Mouse (Mus musculus) large intestine, adult 2 months (tissue): ENCODE data around the gene Cnst. TPM values are rescaled to one million over a fixed set of nuclear protein-coding genes. Genes with fewer than 3 reads are reported as not detected.
"Not testable (repeated sequence)": the region's sequence is repeated elsewhere in the genome, so short reads cannot be mapped to it uniquely, and the experiment has no call there.

Experiments
- DNase-seq: peaks from one replicate; pipeline ENCODE4 v3.0.0-alpha.2; 2012; ENCODE audit warnings: low read depth, low spot score
- WGBS: fragments of 180-500 bp; shearing (Covaris S2); methylation state at CpG from one replicate; pipeline ENCODE4 v1.1.7; 2018; 5-methylcytosine and 5-hydroxymethylcytosine counted together
- polyA plus RNA-seq: library from polyadenylated mRNA; depleted of rRNA; stranded (reverse); fragments of >200 nt; gene quantifications from 2 replicates; pipeline ENCODE4 v1.2.3, GENCODE M21; 2012

Cnst gene
- polyA plus RNA-seq, 1 experiment = 12.9 TPM

DNA sequence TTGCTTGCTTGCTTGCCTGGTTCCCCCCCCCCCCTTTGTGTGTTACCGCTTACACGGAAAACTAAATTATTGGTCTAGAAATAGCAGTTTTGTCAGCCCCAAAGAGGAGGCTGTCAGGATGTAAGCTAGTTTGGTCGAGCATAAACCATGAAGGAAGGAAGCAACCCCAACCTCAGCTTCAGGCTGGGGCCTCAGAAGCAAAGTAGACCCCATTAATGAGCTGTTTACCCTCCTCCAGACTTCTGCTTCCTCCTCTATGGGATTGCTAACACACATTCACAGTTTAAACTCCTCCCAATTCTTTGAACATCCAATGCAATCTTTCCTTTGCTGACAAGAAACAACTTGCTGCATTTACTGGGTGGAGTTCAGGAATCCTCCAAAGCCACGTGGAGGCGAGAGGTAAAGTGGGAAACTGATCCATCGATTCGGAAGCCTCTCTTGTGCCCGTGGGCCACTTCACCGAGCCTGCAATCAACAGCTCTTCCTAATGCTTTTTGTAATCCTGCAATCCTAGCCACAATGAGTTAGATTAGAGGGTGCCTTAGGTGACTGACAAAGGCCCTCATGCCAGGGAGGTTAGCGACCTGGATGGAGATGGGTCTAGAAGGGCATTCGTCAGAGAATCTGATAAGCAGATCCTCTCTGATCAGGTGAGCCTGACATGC, 86.7 kb downstream of the Cnst start:
- DNase-seq = no peak
- 78% methylated on average over 11 of the region's 11 CpGs for WGBS

DNA sequence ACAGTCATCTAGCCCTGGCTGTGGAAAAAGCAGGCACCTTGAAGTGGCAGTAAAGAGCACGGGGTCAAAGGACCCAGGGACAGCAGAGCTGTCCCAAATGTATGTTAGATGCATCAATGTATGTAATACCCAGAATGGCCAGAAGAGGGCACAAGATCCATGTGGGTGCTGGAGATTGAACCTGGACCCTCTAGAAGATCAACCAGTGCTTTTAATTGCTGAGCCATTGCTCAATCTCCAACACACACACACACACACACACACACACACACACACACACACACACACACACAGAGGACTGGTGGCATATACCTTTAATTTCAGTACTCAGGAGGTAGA, 87.2 kb downstream of the Cnst start:
- WGBS = 14% methylated on average over 1 of the region's 1 CpGs
- no peak for DNase-seq

DNA sequence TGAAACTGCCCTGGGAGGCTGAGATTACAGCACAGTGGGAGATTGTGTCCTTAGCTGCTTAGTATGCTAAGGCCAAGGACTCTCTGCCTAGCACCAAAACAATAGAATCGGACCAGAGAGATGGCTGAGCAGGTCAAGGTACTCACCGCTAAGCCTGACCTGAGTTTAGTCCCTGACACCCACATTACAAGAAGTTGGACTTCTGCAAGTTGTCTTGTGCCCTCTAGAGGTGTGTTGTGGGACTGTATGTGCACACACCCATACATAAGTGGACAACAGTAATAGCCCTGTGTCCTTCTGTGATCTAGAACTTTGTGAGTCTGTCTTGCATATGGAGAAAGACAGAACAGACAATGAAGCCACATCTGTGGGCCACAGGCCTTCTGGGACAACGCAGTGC, 88.0 kb downstream of the Cnst start:
- 86% methylated on average over 3 of the region's 3 CpGs for WGBS
- no peak for DNase-seq

DNA sequence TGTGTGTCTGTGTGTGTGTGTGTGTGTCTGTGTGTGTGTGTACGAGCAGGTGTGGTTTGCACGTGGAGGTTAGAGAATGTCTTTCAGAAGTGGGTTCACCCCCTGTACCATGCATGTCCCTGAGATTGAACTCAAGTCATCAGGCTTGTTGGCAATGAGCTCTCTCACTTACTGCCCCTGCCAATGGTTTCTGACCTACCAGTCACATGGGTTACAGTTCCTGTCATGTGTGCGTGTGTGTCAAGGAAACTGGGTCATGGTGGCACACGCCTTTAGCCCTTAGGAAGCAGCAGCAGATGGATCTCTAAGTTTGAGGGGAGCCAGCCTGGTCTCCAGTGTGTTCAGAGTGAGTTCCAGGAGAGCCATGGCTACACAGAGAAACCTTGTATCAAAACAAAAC, 96.6 kb downstream of the Cnst start:
- DNase-seq = no peak
- WGBS = 73% methylated on average over 4 of the region's 4 CpGs

DNA sequence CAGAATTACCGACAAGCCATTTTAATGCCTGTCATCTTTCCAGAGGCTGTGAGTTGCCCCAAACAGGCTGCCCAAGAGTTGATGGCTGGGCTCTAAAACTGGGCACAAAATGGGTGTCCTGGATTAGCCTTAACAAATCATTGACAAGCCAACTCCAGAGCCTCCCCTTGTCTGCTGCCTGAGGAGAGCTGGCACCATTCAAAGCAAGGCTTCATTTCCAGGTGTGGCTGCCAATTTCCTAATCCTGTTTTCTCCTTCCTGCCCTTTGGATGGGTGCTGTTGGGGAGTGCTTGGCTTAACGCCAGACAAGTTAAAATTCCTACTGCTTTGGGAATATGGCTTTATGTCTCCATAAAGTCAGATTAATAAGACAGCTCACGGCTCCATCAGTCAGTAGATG, 98.0 kb downstream of the Cnst start:
- WGBS = 24% methylated on average over 3 of the region's 3 CpGs
- no peak for DNase-seq

DNA sequence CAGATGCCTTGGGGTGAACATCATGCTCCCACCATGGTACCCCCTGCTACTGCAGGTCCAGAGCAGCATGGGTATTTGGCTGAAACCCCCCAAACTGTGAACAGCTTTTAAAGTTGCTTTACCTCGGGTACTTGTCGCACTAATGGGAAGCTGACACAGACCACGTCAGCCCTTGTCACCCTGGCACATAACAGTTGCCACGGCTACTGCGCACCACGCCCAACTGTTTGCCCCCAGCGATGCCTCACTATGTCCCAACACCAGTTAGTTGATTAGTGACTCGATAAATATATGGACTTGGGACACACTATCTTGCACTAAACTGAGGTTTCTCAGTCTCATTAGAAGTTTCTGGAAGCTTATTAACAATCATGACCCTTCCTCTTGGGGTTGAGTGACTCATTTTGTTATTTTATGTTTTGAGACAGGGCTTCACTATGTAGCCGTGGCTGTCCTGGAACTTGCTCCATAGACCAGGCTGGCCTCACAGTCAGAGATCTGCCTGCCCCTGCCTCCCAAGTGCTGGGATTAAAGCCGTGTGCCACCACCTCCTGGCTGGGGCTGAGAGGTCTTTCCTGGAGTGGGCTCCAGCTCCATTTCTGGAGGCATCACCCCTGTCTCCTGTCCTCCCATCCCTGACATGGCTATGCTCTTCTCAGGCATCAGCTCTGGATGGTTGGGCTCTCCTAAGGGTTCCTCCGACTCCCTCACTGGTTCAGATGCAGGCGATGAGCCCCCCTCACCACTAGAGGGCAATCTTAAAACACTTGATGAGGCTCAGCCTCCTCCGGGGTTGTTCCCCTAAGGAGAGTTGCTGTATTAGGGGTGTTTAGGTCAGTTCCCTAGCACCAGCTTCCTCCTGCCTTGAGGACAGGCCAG, 99.2 kb downstream of the Cnst start:
- DNase-seq = peak; percentile 40
- 49% methylated on average over 13 of the region's 13 CpGs for WGBS

DNA sequence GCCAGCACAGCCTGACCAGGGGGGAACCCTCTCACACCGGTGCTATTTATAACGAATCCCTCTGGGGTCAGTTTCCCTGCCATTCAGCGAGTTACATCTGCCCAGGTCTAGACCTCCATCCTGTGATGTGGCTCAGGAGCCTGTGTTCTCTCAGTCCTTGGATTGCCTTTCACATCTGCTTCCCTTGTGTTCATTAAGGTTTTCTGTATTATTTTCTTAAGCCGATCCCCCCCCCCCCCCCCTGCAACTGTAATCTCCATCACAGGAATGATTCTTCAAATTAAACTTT, 99.8 kb downstream of the Cnst start:
- WGBS = 28% methylated on average over 4 of the region's 4 CpGs
- DNase-seq = no peak

DNA sequence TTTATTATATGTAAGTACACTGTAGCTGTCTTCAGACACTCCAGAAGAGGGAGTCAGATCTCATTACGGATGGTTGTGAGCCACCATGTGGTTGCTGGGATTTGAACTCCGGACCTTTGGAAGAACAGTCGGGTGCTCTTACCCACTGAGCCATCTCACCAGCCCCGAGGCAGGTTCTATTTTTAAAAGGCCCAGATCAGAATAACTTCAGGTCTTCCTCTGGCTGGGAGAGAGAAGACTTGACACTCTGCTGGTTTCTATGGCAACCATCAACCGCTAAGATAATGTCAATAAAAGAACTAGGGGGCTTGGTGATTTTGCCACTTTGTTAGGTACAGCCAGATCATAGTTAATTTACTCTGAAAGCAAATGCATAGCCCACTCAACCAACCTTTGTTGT, 102.5 kb downstream of the Cnst start:
- not testable (repeated sequence) for DNase-seq
- 69% methylated on average over 5 of the region's 5 CpGs for WGBS

DNA sequence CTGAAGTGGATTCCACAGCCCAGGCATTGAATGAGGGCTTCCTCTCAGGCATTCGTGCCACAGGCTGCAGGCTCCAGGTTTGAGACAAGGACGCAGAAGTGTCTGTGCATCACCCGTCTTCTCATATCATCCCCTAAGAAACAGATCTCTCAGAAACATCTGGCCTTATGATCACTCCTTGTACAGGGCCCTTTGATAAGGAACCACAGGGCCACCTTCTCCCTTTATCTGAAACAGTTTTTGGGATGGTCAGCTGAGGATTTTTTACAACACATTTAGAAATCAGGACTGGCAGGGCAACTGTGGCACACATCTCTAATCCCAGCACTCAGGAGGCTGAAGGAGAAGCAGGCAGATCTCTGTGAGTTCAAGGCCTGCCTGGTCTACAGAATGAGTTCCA, 103.2 kb downstream of the Cnst start:
- DNase-seq = no peak
- WGBS = 77% methylated on average over 3 of the region's 3 CpGs

DNA sequence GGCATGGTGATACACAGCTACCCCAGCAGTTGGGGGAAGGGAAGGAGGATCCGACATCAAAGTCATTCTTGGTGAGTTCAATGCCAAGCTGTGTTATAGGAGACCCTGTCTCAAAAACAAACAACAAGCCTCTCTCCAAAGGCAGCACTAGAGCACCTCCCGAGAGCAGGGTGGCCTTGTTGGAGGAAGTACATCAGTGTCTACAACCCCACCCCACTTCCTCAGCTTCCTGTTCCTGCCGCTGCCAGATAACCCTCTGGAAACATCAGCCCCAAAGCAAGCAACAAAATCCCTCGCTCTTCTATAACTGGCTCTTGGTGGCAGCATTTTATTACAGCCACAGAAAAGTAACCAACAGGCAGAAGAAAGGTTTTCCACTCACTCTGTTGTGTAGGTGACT, 104.1 kb downstream of the Cnst start:
- 60% methylated on average over 4 of the region's 4 CpGs for WGBS
- DNase-seq = no peak

DNA sequence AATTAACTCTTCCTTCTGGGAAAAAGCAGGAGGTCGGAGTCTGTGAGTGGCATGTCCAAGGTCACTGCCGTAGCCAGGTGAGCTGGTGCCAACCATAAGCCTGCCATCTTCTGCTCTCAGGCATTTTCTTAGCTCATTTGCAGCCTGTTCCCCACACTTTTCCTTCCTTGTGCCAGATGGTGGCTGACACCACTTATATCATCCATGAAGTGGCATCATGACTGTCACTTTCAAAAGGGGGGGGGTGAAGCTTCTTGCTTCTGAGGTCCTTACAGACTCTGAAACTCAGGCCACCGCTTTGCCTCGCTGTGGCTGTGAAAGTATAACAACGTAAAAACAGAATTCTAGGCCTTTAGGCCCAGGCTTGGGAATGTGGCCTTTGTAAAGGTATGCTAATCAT, 105.1 kb downstream of the Cnst start:
- 84% methylated on average over 5 of the region's 5 CpGs for WGBS
- DNase-seq = no peak

DNA sequence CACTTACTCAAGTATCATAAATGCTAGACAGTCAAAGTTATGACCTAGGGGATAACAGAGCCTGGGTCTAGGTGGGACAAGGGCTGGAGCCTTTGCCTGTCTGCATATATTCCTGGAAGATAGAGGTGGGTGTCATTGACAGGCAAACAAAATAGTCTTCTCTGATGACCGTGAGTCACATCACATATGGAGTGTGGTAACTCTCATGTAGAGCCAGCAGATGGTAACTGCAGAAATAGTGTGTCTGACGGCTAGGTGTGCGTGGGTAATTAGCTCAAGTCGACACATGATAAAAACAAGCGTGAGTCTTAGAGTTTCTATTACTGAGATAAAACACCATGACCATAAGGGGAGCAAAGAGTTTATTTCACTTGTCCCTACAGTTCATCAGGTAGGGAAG, 116.9 kb downstream of the Cnst start:
- no peak for DNase-seq
- 92% methylated on average over 5 of the region's 5 CpGs for WGBS

DNA sequence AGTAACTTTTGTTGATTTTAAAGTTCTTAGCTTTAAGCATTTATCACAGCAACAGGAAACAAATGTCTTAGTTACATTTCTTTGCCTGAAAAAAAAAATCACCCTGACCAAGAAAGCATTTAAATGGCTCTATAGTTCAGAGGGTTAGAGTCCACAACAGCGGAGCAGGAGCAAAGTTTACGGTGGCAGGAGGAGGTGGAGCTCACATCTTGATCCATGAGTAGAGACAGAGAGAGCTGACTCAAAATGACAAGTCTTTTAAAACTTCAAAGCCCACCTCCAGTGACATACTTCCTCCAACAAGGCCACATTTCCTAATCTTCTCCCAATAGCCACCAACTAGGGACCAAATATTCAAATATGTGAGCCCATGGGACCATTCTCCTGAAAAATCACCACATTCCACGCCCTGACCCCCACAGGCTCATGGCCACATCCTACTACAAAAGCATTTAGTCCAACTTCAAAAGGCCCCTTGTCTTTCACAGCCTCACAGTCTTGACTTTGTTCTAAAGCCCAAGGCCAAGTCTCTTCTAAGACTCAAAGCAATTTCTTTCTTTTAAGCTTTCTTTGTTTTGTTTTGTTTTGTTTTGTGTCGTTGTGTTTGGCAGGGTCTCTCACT, 118.2 kb downstream of the Cnst start:
- DNase-seq = no peak
- 53% methylated on average over 4 of the region's 4 CpGs for WGBS

DNA sequence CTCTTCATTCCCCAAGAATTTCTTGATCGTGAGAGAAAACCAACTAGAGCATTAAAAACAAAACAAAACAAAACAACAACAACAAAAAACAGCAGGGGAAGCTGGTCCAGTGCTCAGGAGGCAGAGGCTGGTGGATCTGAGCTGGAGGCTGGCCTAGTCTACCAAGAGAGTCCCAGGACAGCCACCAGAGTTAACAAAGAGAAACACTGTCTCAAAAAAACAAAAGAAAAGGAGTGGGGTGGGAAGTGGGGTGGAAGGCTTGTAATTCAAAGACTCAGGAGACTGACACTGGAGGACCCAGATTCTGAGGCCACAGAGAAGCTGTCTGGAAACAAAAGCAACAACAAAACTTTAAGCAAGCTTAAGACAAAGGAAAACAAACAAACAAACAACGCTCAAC, 120.8 kb downstream of the Cnst start:
- DNase-seq = no peak
- 85% methylated on average over 2 of the region's 2 CpGs for WGBS

DNA sequence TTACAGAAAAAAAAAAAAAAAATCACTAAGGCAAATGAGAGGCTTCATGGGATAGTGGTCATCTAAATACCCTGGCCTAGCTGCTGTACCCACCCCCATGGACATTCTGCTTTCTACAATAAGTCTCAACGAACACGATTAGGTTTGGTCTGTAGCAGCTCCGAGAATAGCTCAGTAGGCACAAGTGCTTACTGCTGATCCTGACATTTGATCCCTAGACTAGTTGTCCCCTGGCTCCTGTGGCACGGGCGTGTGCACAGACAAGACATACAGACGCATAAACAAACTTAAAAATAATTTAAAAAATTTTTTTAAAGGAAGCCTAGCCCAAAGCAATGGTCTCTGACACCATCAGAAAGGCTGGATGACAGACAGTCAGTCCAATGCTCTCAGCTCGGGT, 121.3 kb downstream of the Cnst start:
- 37% methylated on average over 7 of the region's 7 CpGs for WGBS
- DNase-seq = no peak

DNA sequence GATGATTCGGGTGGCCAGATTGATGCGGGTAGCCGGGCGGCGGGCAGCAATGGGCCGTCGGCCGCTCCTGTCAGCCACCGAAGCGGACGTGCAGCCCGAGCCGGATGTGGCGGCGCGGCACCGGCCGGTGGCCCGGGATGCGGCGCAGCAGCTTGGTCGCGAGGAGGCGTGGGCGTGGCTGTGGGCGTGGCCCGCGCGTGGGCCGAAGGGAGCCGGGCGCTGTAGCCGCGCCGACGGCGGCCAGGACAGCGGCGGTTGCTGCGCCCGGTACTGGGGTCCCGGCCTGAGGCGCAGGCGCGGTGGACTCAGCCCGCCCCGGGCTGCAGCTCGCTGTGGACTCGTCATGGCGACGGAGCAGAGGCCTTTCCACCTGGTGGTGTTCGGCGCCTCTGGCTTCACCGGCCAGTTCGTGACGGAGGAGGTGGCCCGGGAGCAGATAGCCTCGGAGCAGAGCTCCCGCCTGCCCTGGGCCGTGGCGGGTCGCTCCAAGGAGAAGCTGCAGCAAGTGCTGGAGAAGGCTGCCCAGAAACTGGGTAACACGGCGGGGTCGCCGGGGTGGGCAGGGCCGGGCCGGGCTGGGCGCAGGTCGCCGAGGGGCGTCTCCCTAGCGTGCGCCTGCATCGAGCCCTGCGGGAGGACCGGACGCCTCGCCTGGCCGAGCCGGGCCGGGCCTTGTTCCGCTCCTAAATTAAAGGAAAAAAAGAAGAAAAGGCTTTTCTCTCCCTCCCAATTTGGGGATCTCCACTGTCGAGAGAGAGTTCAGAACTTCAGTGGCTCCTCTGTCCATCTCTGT, 122.0 kb downstream of the Cnst start, which contains the start of gene Sccpdh:
Gene Sccpdh, plus strand, starts transcription at position 198 of the 793 bp plus-strand sequence.
- WGBS = under 1% methylated on average over 84 of the region's 84 CpGs
- DNase-seq = no peak

DNA sequence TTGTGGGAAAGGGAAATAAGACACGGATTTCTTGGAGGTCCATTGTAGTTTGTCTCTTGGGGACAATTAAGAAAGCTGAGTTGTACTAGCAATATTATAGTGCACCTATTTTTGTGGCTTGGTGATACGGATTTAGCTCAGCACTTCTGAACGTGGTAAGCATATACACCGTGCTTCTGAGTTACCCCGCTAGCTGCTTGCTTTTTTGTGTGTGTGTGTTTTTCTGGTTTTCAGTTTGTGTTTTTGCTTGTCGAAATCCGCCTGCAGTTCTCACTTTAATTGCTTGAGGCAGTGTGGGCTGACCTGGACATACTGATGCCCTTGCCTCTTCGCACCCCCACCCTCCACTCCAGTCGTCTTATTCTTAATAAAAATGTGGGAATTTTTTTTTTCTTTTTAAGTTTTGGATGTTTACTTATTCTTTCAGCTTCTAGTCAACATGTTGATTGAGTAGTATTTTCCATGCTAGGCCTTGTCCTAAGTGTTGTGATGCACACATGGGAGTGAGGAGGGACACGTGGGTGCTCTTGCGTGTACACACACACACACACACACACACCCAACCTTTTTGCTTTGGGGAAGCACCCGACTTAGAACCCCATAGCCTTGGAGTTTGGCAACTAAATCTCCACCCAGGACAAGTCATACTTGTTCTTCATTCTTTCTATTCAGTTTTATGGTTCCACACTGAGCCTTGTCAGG, 122.8 kb downstream of the Cnst start:
- 18% methylated on average over 12 of the region's 12 CpGs for WGBS
- DNase-seq = no peak

DNA sequence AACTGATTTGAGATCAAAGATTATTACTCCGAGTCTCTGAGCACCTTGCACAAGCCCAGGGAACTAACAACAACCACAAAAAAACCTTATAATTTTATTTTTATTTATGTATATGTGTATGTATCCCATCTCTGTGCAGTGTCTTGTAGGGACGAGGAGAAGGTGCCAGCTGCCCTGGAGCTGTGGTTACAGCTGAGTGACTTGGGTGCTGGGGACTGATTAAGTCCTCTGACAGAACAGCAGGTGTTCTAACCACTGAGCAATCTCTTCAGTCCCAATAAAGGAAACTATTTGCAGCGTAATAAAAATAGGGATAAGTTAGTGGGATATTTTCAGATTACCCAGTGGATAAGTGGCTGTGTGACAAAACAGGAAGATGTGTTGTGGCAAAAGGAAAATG, 128.2 kb downstream of the Cnst start:
- no peak for DNase-seq
- 90% methylated on average over 3 of the region's 3 CpGs for WGBS

DNA sequence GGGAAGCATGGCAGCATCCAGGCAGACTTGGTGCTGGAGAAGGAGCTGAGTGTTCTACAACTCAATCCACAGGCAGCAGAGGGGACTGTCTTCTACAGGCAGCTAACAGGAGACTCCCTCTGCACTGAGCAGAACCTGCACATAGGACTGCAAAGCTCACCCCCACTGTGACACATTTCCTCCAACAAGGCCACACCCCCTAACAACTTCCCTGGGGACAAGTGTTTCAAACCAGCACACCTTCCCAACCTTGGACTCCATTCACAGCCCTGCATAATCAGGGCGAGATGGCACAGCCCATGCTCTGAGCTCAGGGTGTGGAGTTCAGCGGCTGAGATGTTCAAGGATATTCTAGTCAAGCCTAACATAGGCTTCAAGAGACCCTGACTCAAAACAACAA, 130.9 kb downstream of the Cnst start:
- DNase-seq = no peak
- 83% methylated on average over 2 of the region's 2 CpGs for WGBS
